ENCODE assay signal across 20 mouse cellular contexts in genomic region chr9:31706688-31707087, GRCm38 (mm10).
"Had no signal": no experiment of that assay in that cellular context is flagged by ENCODE, and none has a peak within 500 bp of the region (broad histone marks: within the 10 kb centered on the region; RNA-seq: fewer than 3 reads in every experiment).

No protein-coding gene starts in this region.

- H3K9me3 ChIP-seq: kidney, embryonic 15.5 days; liver, embryonic 13.5 days; midbrain, embryonic 10.5 days; midbrain, embryonic 13.5 days; neural tube, embryonic 13.5 days had no signal

- H3K27me3 ChIP-seq: kidney, embryonic 15.5 days; liver, embryonic 13.5 days; megakaryocyte, embryonic 14.5 days; midbrain, embryonic 13.5 days; neural tube, embryonic 13.5 days had no signal

- H3K4me3 ChIP-seq: kidney, embryonic 15.5 days; left cerebral cortex, adult 2 months; liver, embryonic 13.5 days; megakaryocyte, embryonic 14.5 days; midbrain, embryonic 10.5 days; midbrain, embryonic 13.5 days; myocyte; neural tube, embryonic 13.5 days had no signal

- H3K4me2 ChIP-seq: kidney, embryonic 15.5 days; liver, embryonic 13.5 days; midbrain, embryonic 13.5 days; neural tube, embryonic 13.5 days had no signal

- ATAC-seq: inflammation-experienced regulatory T-cells, adult 6 months; midbrain, embryonic 13.5 days; midbrain, embryonic 16.5 days had no signal

- H3K36me3 ChIP-seq: kidney, embryonic 15.5 days; liver, embryonic 13.5 days; midbrain, embryonic 10.5 days; midbrain, embryonic 13.5 days; neural tube, embryonic 13.5 days had no signal

- DNase-seq: kidney, adult 11 months; kidney, adult 8-10 months; kidney, postnatal 10 days; kidney, postnatal 36 days; layer of hippocampus, postnatal 36 days; liver, embryonic 13.5 days; retina, postnatal 1 day; right cerebral cortex, postnatal 25 days; thymus, adult 2 months; thymus, postnatal 14 days; thymus, postnatal 4 days had no signal

- H3K27ac ChIP-seq: kidney, embryonic 15.5 days; left cerebral cortex, adult 2 months; liver, embryonic 13.5 days; midbrain, embryonic 10.5 days; midbrain, embryonic 13.5 days; neural tube, embryonic 13.5 days had no signal

- H3K9ac ChIP-seq: kidney, embryonic 15.5 days; liver, embryonic 13.5 days; midbrain, embryonic 13.5 days; neural tube, embryonic 13.5 days had no signal

- H3K4me1 ChIP-seq: kidney, embryonic 15.5 days; liver, embryonic 13.5 days; megakaryocyte, embryonic 14.5 days; midbrain, embryonic 10.5 days; midbrain, embryonic 13.5 days; neural tube, embryonic 13.5 days had no signal
